Mouse (Mus musculus) urinary bladder, postnatal 25 days (tissue): ENCODE measurements around the gene Whamm.

Source experiments
- DNase-seq: peaks from one replicate; pipeline ENCODE4 v3.0.0; 2022; ENCODE audit warnings: low spot score

The Whamm gene

GRCm38 (mm10) chr7:81597660-81598059 lies 26.6 kb downstream of the Whamm start:
- DNase-seq, result no peak

- DNase-seq, result no peak
Observed at GRCm38 (mm10) chr7:81599379-81600280, 28.6 kb downstream of the Whamm start.

GRCm38 (mm10) chr7:81604991-81605390 lies 33.9 kb downstream of the Whamm start:
- DNase-seq, result no peak

- no peak for DNase-seq
Observed at GRCm38 (mm10) chr7:81605489-81605888, 34.4 kb downstream of the Whamm start.

- DNase-seq, result no peak
Observed at GRCm38 (mm10) chr7:81606452-81606851, 35.4 kb downstream of the Whamm start.

GRCm38 (mm10) chr7:81610125-81610524 lies 39.1 kb downstream of the Whamm start:
- no peak for DNase-seq

- no peak for DNase-seq
Observed at GRCm38 (mm10) chr7:81612856-81613635, 42.0 kb downstream of the Whamm start.

- DNase-seq, result no peak
Observed at GRCm38 (mm10) chr7:81615031-81615430, 44.0 kb downstream of the Whamm start.

GRCm38 (mm10) chr7:81622793-81623192 lies 51.7 kb downstream of the Whamm start:
- no peak for DNase-seq

- no peak for DNase-seq
Observed at GRCm38 (mm10) chr7:81623767-81624166, 52.7 kb downstream of the Whamm start.

- no peak for DNase-seq
Observed at GRCm38 (mm10) chr7:81626460-81626859, 55.4 kb downstream of the Whamm start.

GRCm38 (mm10) chr7:81631261-81631660 lies 60.2 kb downstream of the Whamm start:
- DNase-seq, result no peak

- no peak for DNase-seq
Observed at GRCm38 (mm10) chr7:81632586-81632985, 61.5 kb downstream of the Whamm start.

- DNase-seq, result no peak
Observed at GRCm38 (mm10) chr7:81641101-81641500, 70.0 kb downstream of the Whamm start.

- no peak for DNase-seq
Observed at GRCm38 (mm10) chr7:81644551-81645235, 73.6 kb downstream of the Whamm start.
